Mouse (Mus musculus) brain, embryonic 14.5 days (tissue): ENCODE results near the gene Kcna6.

ENCODE experiments used
- CTCF ChIP-seq: fragments of 200-500 bp; IDR thresholded peaks from 2 replicates; pipeline ENCODE4 v1.5.1; 2012; ENCODE audit warnings: inconsistent platforms, mild to moderate bottlenecking, moderate library complexity, borderline replicate concordance; ENCODE audit not compliant: insufficient read depth, insufficient read length; ENCODE audit errors: extremely low read depth
- POLR2A ChIP-seq: fragments of 200-500 bp; IDR thresholded peaks from 2 replicates; pipeline ENCODE4 v1.6.1; 2012; ENCODE audit warnings: mild to moderate bottlenecking, inconsistent platforms, borderline replicate concordance; ENCODE audit not compliant: poor library complexity, insufficient read depth, insufficient read length, severe bottlenecking; ENCODE audit errors: extremely low read depth

GRCm38 (mm10) chr6:126768957-126769665, 28.6 kb upstream of the Kcna6 start:
- TF ChIP-seq CTCF, result no peak
- TF ChIP-seq POLR2A, result no peak
